Mouse (Mus musculus) heart, postnatal 0 days (tissue): Measurements from ENCODE around the gene Tha1. TPM values are rescaled to one million over a fixed set of nuclear protein-coding genes. Genes with fewer than 3 reads are reported as not detected.
A peak's percentile ranks its signal among the peaks of the same experiment; 100 is the strongest.

Experiments
- ATAC-seq: fragments of 200-750 bp; cut with Nextera tagmentation; 2 replicates; pipeline ENCODE4 v1.8.0; 2017; ENCODE audit warnings: low read depth, moderate number of reproducible peaks, moderate library complexity; ENCODE audit not compliant: insufficient read depth
- DNase-seq: peaks from one replicate; pipeline ENCODE4 v3.0.0-alpha.2; 2016; ENCODE audit warnings: low spot score
- H3K27ac ChIP-seq: fragments of 300-500 bp; sonication (generic); 2 replicates; pipeline ENCODE4 v1.5.1; 2014; ENCODE audit warnings: low read depth, mild to moderate bottlenecking
- H3K27me3 ChIP-seq: fragments of 300-500 bp; sonication (generic); 2 replicates; pipeline ENCODE4 v1.6.1; 2014; ENCODE audit warnings: low read length, mixed read lengths; ENCODE audit not compliant: control insufficient read depth, insufficient read depth
- H3K36me3 ChIP-seq: fragments of 300-500 bp; sonication (generic); replicated peaks from 2 replicates; pipeline ENCODE4 v1.6.1; 2014; ENCODE audit warnings: low read length, mixed read lengths; ENCODE audit not compliant: control insufficient read depth, insufficient read depth
- H3K4me1 ChIP-seq: fragments of 300-500 bp; sonication (generic); 2 replicates; pipeline ENCODE4 v1.6.1; 2014; ENCODE audit warnings: antibody characterized with exemption; ENCODE audit not compliant: control insufficient read depth, insufficient read depth
- H3K4me2 ChIP-seq: fragments of 300-500 bp; sonication (generic); 2 replicates; pipeline ENCODE4 v1.6.1; 2014; ENCODE audit warnings: low read depth, mild to moderate bottlenecking, low read length, moderate library complexity
- H3K4me3 ChIP-seq: fragments of 300-500 bp; sonication (generic); 2 replicates; pipeline ENCODE4 v1.5.1; 2014; ENCODE audit warnings: low read depth, low read length
- H3K9ac ChIP-seq: fragments of 300-500 bp; sonication (generic); replicated peaks from 2 replicates; pipeline ENCODE4 v1.6.1; 2014; ENCODE audit warnings: low read depth, low read length, mixed read lengths
- H3K9me3 ChIP-seq: fragments of 300-500 bp; sonication (generic); replicated peaks from 2 replicates; pipeline ENCODE4 v1.6.1; 2016; ENCODE audit warnings: low read length; ENCODE audit not compliant: control insufficient read depth
- CTCF ChIP-seq: IDR thresholded peaks from 2 replicates; pipeline ENCODE4 v1.5.1; 2016; ENCODE audit warnings: antibody characterized with exemption, control low read depth, low read depth
- EP300 ChIP-seq: IDR thresholded peaks from 2 replicates; pipeline ENCODE4 v1.6.1; 2016; ENCODE audit warnings: antibody characterized with exemption, low read depth
- WGBS: fragments of 180-500 bp; shearing (Covaris S2); extraction: QIAGEN DNeasy Blood & Tissue Kit; methylation state at CpG from one replicate; pipeline ENCODE4 v1.1.7; 2014; 5-methylcytosine and 5-hydroxymethylcytosine counted together
- polyA plus RNA-seq: library from polyadenylated mRNA; unstranded; fragments of >200 nt; fragmentation: Nextera tagmentation; extraction: Ambion mirVana; gene quantifications from 2 replicates; pipeline ENCODE4 v1.2.1, GENCODE M21; 2015
- total RNA-seq: library from RNA; depleted of rRNA; stranded (reverse); fragments of >200 nt; gene quantifications from 2 replicates; pipeline ENCODE4 v1.2.3, GENCODE M21; 2014; ENCODE audit warnings: low replicate concordance

Gene Tha1
- total and polyA plus RNA-seq, 2 experiments from 2014 or later, result 7.8 to 9.4 TPM

- Histone ChIP-seq H3K36me3 (0 out of 2 replicates have a peak, but pooled peaks cover under 1% of the 10 kb centered on the region), H3K4me1 (peaks cover 80% of the 10 kb centered on the region), H3K27me3 (no peaks in the 10 kb centered on the region), H3K9me3 (no peaks in the 10 kb centered on the region), H3K4me2 (peak overlapping the region; percentile 74), H3K9ac (0 out of 2 replicates have a peak overlapping the region, but pooled peaks have one; percentile 27), H3K27ac (peak overlapping the region; percentile 91; the same call in 1 of the 2 replicates), H3K4me3 (no peak overlapping the region)
- TF ChIP-seq EP300 (no peak), CTCF (no peak)
- DNase-seq (no peak), ATAC-seq (no peak)
- WGBS, result 34% methylated on average over 3 of the region's 3 CpGs
Observed at GRCm38 (mm10) chr11:117827386-117827785, 45.9 kb downstream of the Tha1 start.

- Histone ChIP-seq H3K36me3 (0 out of 2 replicates have a peak, but pooled peaks cover 5% of the 10 kb centered on the region), H3K27ac (peak overlapping the region; percentile 84; the same call in 1 of the 2 replicates), H3K9me3 (no peaks in the 10 kb centered on the region), H3K4me2 (peak overlapping the region; percentile 74), H3K27me3 (no peaks in the 10 kb centered on the region), H3K4me3 (no peak overlapping the region), H3K9ac (no peak overlapping the region), H3K4me1 (peaks cover 76% of the 10 kb centered on the region)
- DNase-seq (no peak), ATAC-seq (no peak)
- TF ChIP-seq CTCF (no peak), EP300 (no peak)
- WGBS, result 53% methylated on average over 8 of the region's 8 CpGs
Observed at GRCm38 (mm10) chr11:117826916-117827315, 46.4 kb downstream of the Tha1 start.

- H3K36me3 ChIP-seq, result peaks cover 12% of the 10 kb centered on the region; the same call in 1 of the 2 replicates
- H3K4me1 ChIP-seq, result peaks cover 75% of the 10 kb centered on the region
- H3K4me2 ChIP-seq, result peak overlapping the region; percentile 74
- ATAC-seq (0 out of 2 replicates have a peak, but pooled peaks have one; percentile 4), DNase-seq (no peak)
- peak overlapping the region; percentile 84 for H3K27ac ChIP-seq
- no peaks in the 10 kb centered on the region for H3K9me3 ChIP-seq
- TF ChIP-seq EP300, result 0 out of 2 replicates have a peak, but pooled peaks have one; percentile 17
- TF ChIP-seq CTCF, result no peak
- no peaks in the 10 kb centered on the region for H3K27me3 ChIP-seq
- H3K4me3 ChIP-seq, result peak overlapping the region; percentile 48
- peak overlapping the region; percentile 65 for H3K9ac ChIP-seq
- 11% methylated on average over 5 of the region's 5 CpGs for WGBS
Observed at GRCm38 (mm10) chr11:117826164-117826563, 47.1 kb downstream of the Tha1 start.

- H3K27ac ChIP-seq, result peak within 1 kb of the TSS; percentile 84
- DNase-seq, result peak; percentile 94
- no peaks in the 10 kb centered on the region for H3K27me3 ChIP-seq
- peak; percentile 48 for ATAC-seq
- peaks cover 16% of the 10 kb centered on the region; the same call in 1 of the 2 replicates for H3K36me3 ChIP-seq
- H3K9ac ChIP-seq, result peak within 1 kb of the TSS; percentile 65
- TF ChIP-seq CTCF (no peak), EP300 (peak; percentile 72; the same call in 1 of the 2 replicates)
- peak within 1 kb of the TSS; percentile 48 for H3K4me3 ChIP-seq
- under 1% methylated on average over 33 of the region's 34 CpGs for WGBS
- H3K9me3 ChIP-seq, result no peaks in the 10 kb centered on the region
- peak within 1 kb of the TSS; percentile 74 for H3K4me2 ChIP-seq
- H3K4me1 ChIP-seq, result peaks cover 70% of the 10 kb centered on the region
Observed at GRCm38 (mm10) chr11:117825333-117826101, 47.8 kb downstream of the Tha1 start, which contains the start of the genes Afmid and Tk1. Gene Afmid, plus strand, starts transcription at chr11:117825924. Gene Tk1, minus strand, starts transcription at chr11:117826092.

GRCm38 (mm10) chr11:117824060-117824969 is 49.0 kb downstream of the Tha1 start:
- Histone ChIP-seq H3K4me2 (peak overlapping the region; percentile 74), H3K9ac (0 out of 2 replicates have a peak overlapping the region, but pooled peaks have one; percentile 1)

More at GRCm38 (mm10) chr11:117824060-117824969, 49.0 kb downstream of the Tha1 start:
- Histone ChIP-seq H3K27ac (peak overlapping the region; percentile 84), H3K4me1 (peaks cover 69% of the 10 kb centered on the region), H3K4me3 (peak overlapping the region; percentile 48), H3K9me3 (no peaks in the 10 kb centered on the region), H3K36me3 (peaks cover 24% of the 10 kb centered on the region; the same call in 1 of the 2 replicates), H3K27me3 (no peaks in the 10 kb centered on the region)
- peak; percentile 57; the same call in 1 of the 2 replicates for TF ChIP-seq EP300
- peak; percentile 94 for TF ChIP-seq CTCF
- WGBS, result 2% methylated on average over 23 of the region's 23 CpGs
- DNase-seq (peak; percentile 75), ATAC-seq (peak; percentile 69)
